Mouse (Mus musculus) stomach, postnatal 0 days (tissue): Measurements from ENCODE around the gene Bhlha15. TPM values are rescaled to one million over a fixed set of nuclear protein-coding genes. Genes with fewer than 3 reads are reported as not detected.
A peak's percentile ranks its signal among the peaks of the same experiment; 100 is the strongest.

ENCODE experiments used
- ATAC-seq: fragments of 200-750 bp; cut with Nextera tagmentation; 2 replicates; pipeline ENCODE4 v1.8.0; 2017; ENCODE audit not compliant: low FRiP score, low TSS enrichment
- DNase-seq: peaks from one replicate; pipeline ENCODE4 v3.0.0-alpha.2; 2016; ENCODE audit warnings: low spot score
- H3K27ac ChIP-seq: fragments of 300-500 bp; sonication (generic); replicated peaks from 2 replicates; pipeline ENCODE4 v1.5.1; 2014; ENCODE audit warnings: mild to moderate bottlenecking, control low read depth
- H3K27me3 ChIP-seq: fragments of 300-500 bp; sonication (generic); 2 replicates; pipeline ENCODE4 v1.6.1; 2014; ENCODE audit warnings: low read length; ENCODE audit not compliant: control insufficient read depth, insufficient read depth
- H3K36me3 ChIP-seq: fragments of 300-500 bp; sonication (generic); 2 replicates; pipeline ENCODE4 v1.6.1; 2014; ENCODE audit warnings: low read length, mixed read lengths; ENCODE audit not compliant: control insufficient read depth, insufficient read depth
- H3K4me1 ChIP-seq: fragments of 300-500 bp; sonication (generic); replicated peaks from 2 replicates; pipeline ENCODE4 v1.6.1; 2014; ENCODE audit warnings: antibody characterized with exemption; ENCODE audit not compliant: control insufficient read depth, insufficient read depth
- H3K4me2 ChIP-seq: fragments of 300-500 bp; sonication (generic); replicated peaks from 2 replicates; pipeline ENCODE4 v1.6.1; 2014; ENCODE audit warnings: low read depth, mild to moderate bottlenecking, control low read depth, moderate library complexity
- H3K4me3 ChIP-seq: fragments of 300-500 bp; sonication (generic); 2 replicates; pipeline ENCODE4 v1.5.1; 2014; ENCODE audit warnings: low read depth, low read length, control low read depth
- H3K9ac ChIP-seq: fragments of 300-500 bp; sonication (generic); 2 replicates; pipeline ENCODE4 v1.6.1; 2014; ENCODE audit warnings: mild to moderate bottlenecking, low read length, control low read depth, mixed read lengths
- H3K9me3 ChIP-seq: fragments of 300-500 bp; sonication (generic); 2 replicates; pipeline ENCODE4 v1.6.1; 2016; ENCODE audit warnings: low read length; ENCODE audit not compliant: control insufficient read depth
- CTCF ChIP-seq: IDR thresholded peaks from 2 replicates; pipeline ENCODE4 v1.5.1; 2016; ENCODE audit warnings: antibody characterized with exemption, low read depth, mild to moderate bottlenecking, moderate library complexity
- EP300 ChIP-seq: optimal IDR thresholded peaks from 2 replicates; pipeline ENCODE3; 2016; ENCODE audit warnings: antibody characterized with exemption
- WGBS: fragments of 180-500 bp; shearing (Covaris S2); extraction: QIAGEN DNeasy Blood & Tissue Kit; methylation state at CpG from one replicate; pipeline ENCODE4 v1.1.7; 2014; 5-methylcytosine and 5-hydroxymethylcytosine counted together
- polyA plus RNA-seq: library from polyadenylated mRNA; unstranded; fragments of >200 nt; fragmentation: Nextera tagmentation; extraction: Ambion mirVana; gene quantifications from 2 replicates; pipeline ENCODE4 v1.2.1, GENCODE M21; 2015

The Bhlha15 gene
- polyA plus RNA-seq, 1 experiment from 2014 or later, result 9.2 TPM

DNA sequence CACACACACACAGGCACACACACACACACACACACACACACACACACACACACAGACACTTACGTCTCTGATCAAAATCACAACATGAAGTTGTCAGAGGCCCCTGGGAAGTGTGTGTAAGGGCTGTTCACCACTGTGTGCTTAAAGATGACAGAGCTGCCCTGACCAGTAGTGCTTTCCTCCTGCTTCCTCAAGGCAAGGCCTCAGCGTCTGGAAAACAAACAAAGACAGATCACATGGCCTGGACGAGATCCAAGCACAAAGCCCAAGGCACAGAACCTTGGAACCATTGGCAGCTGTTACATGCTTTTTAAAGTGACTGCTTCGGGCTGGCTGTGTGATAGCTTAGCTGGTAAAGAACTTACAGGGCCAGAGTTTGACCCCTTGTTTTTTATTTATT lies 31.5 kb upstream of the Bhlha15 start:
- Histone ChIP-seq H3K4me1 (peaks cover 2% of the 10 kb centered on the region; the same call in 1 of the 2 replicates), H3K36me3 (peaks cover 8% of the 10 kb centered on the region; the same call in 1 of the 2 replicates), H3K9ac (no peak overlapping the region), H3K27ac (peak overlapping the region; percentile 91), H3K4me3 (no peak overlapping the region), H3K4me2 (no peak overlapping the region), H3K27me3 (no peaks in the 10 kb centered on the region), H3K9me3 (no peaks in the 10 kb centered on the region)
- ATAC-seq (peak; percentile 96), DNase-seq (peak; percentile 91)
- WGBS, result 17% methylated on average over 4 of the region's 4 CpGs
- TF ChIP-seq EP300 (no peak), CTCF (no peak)

DNA sequence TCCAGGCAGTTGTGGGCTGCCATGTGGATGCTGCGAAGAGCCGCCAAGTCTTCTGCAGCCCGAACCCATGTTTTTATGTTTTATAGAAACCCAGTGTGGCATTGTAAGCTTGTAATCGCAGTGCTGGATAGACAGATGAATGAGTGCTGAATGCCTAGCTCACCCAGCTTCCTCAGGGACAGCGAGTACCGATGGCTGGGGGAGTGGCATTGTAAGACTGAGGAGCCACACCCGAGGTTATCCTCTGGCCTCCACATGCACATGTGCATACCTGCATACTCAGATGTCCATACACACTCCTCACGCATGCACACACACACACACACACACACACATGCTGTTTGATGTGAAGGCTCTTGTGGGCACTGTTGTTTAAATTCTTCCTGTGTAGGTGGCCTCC lies 30.9 kb upstream of the Bhlha15 start:
- TF ChIP-seq CTCF (no peak), EP300 (no peak)
- peaks cover 2% of the 10 kb centered on the region; the same call in 1 of the 2 replicates for H3K4me1 ChIP-seq
- H3K27ac ChIP-seq, result peak overlapping the region; percentile 91
- peak; percentile 57 for DNase-seq
- H3K36me3 ChIP-seq, result peaks cover 5% of the 10 kb centered on the region; the same call in 1 of the 2 replicates
- WGBS, result 72% methylated on average over 8 of the region's 8 CpGs
- H3K27me3 ChIP-seq, result no peaks in the 10 kb centered on the region
- ATAC-seq, result peak; percentile 77
- no peaks in the 10 kb centered on the region for H3K9me3 ChIP-seq
- H3K4me3 ChIP-seq, result no peak overlapping the region
- no peak overlapping the region for H3K9ac ChIP-seq
- no peak overlapping the region for H3K4me2 ChIP-seq

DNA sequence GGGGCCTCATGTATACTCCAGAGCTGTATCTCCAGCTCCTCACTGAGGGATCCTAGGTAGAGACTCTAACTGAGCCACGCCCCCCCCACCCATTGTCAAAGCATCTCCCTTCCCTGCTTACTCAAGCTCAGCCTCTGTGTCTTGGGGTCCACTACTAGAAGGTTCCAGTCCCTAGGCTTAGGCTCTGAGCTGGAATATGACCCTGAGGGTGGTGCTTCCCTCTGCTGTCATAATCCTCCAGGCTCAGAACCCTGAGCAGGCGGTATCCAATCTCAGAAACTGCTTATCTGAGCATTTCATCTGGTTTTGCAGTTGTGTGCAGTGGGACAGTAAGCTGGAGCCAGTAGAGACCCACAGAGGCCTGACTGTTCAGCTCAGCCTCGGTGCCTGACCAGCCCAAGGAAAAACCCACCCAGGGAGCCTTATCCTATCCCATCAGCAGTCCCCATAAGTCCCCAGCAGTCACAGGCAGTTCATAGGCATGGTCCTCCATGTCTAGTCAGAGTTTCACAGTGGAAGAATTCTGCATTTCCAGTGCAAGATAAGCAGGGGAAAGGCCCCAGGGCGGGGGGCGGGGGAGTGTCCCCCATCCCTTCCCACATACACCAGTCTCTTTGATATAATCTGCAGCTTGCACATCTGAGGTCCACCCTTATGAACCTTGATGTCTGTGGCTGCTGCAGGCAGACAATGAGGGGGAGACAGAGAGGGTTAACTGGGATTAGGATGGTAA lies 27.8 kb upstream of the Bhlha15 start:
- Histone ChIP-seq H3K4me2 (no peak overlapping the region), H3K9me3 (no peaks in the 10 kb centered on the region), H3K27me3 (no peaks in the 10 kb centered on the region), H3K9ac (no peak overlapping the region), H3K4me1 (peaks cover 2% of the 10 kb centered on the region; the same call in 1 of the 2 replicates), H3K27ac (peak overlapping the region; percentile 73), H3K36me3 (no peaks in the 10 kb centered on the region; the same call in 1 of the 2 replicates), H3K4me3 (no peak overlapping the region)
- 74% methylated on average over 5 of the region's 5 CpGs for WGBS
- DNase-seq (no peak), ATAC-seq (no peak)
- TF ChIP-seq CTCF, result no peak
- no peak for TF ChIP-seq EP300

DNA sequence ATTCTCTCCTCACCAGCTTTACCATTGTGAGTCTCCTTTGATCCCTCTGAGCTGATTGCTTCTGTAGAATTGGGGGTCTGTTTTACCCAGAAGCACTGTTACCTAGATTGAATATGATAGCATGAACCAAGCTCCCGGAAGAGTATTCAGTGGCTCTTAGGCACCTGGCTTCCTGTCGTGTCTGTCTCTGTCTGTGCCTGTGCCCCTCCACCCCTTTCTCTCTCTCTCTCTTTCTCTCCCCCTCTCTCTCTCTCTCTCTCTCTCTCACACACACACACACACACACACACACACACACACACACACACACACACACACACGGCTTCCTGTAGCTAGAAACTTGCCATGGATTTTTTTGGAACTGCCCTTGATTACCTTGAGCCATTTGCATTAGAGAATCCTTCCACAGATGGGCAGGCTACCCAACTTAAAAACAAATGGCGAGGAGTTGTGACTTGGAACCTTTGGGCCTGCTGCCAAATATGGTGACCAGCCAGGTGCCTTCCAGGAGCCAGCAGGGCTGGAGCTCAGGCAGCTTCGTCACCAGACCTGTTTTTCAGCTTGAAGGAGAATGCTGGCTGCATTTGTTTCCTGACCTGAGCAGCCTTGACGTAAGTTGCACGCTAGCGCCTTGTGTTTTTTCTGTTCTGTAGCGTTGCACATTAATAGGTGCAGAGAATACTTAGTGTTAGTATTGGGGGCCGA lies 27.1 kb upstream of the Bhlha15 start:
- ATAC-seq (peak; percentile 38), DNase-seq (peak; percentile 88)
- peaks cover 2% of the 10 kb centered on the region; the same call in 1 of the 2 replicates for H3K4me1 ChIP-seq
- no peak overlapping the region for H3K4me3 ChIP-seq
- TF ChIP-seq EP300 (no peak), CTCF (no peak)
- no peak overlapping the region for H3K4me2 ChIP-seq
- 58% methylated on average over 10 of the region's 10 CpGs for whole genome bisulfite sequencing
- H3K27me3 ChIP-seq, result no peaks in the 10 kb centered on the region
- peak overlapping the region; percentile 73 for H3K27ac ChIP-seq
- no peaks in the 10 kb centered on the region; the same call in 1 of the 2 replicates for H3K36me3 ChIP-seq
- H3K9me3 ChIP-seq, result no peaks in the 10 kb centered on the region
- H3K9ac ChIP-seq, result no peak overlapping the region

DNA sequence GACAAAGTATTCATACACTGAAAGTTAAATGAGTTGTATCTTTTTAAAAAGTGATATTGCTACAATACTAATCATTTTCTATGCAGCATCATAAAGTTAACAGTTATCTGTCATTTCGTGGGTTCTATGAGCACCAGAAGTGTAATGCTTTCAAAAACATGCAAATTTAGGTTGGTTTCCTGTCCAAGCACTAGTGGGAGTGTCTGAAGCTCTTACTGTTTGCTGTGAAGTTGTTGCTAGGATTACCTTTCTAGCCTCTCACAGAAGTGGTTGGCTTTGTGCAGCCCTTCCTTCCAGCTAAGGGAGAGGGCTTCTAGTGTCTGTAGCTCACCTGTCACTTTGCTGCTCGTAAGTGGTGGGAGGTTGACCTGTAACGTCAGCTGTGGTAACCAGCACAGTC lies 24.3 kb upstream of the Bhlha15 start:
- WGBS, result 83% methylated on average over 3 of the region's 3 CpGs
- Histone ChIP-seq H3K36me3 (no peaks in the 10 kb centered on the region), H3K4me3 (no peak overlapping the region), H3K27ac (no peak overlapping the region), H3K4me1 (no peaks in the 10 kb centered on the region), H3K27me3 (no peaks in the 10 kb centered on the region), H3K9me3 (no peaks in the 10 kb centered on the region), H3K4me2 (no peak overlapping the region), H3K9ac (no peak overlapping the region)
- no peak for ATAC-seq
- TF ChIP-seq CTCF (no peak), EP300 (no peak)
- DNase-seq, result no peak
